Mouse (Mus musculus) midbrain, embryonic 11.5 days (tissue): Measurements from ENCODE around the gene Gm3880. TPM values are rescaled to one million over a fixed set of nuclear protein-coding genes. Genes with fewer than 3 reads are reported as not detected.

Experiments
- ATAC-seq: fragments of 200-750 bp; cut with Nextera tagmentation; 2 replicates; pipeline ENCODE4 v1.8.0; 2017; ENCODE audit warnings: moderate TSS enrichment, moderate library complexity; ENCODE audit not compliant: low FRiP score
- DNase-seq: peaks from one replicate; pipeline ENCODE4 v3.0.0; 2015; ENCODE audit warnings: low spot score; ENCODE audit errors: missing footprints
- H3K27ac ChIP-seq: fragments of 300-500 bp; sonication (generic); 2 replicates; pipeline ENCODE4 v1.5.1; 2014; ENCODE audit warnings: low read depth, low read length
- H3K27me3 ChIP-seq: fragments of 300-500 bp; sonication (generic); 2 replicates; pipeline ENCODE4 v1.6.1; 2014; ENCODE audit warnings: mild to moderate bottlenecking, low read length, moderate library complexity, mixed read lengths; ENCODE audit not compliant: control insufficient read depth, insufficient read depth
- H3K36me3 ChIP-seq: fragments of 300-500 bp; sonication (generic); 2 replicates; pipeline ENCODE4 v1.6.1; 2014; ENCODE audit warnings: mild to moderate bottlenecking, low read length, moderate library complexity, mixed read lengths; ENCODE audit not compliant: control insufficient read depth, insufficient read depth
- H3K4me1 ChIP-seq: fragments of 300-500 bp; sonication (generic); 2 replicates; pipeline ENCODE4 v1.6.1; 2014; ENCODE audit warnings: low read length; ENCODE audit not compliant: control insufficient read depth, insufficient read depth
- H3K4me2 ChIP-seq: fragments of 300-500 bp; sonication (generic); 2 replicates; pipeline ENCODE4 v1.6.1; 2014; ENCODE audit warnings: mild to moderate bottlenecking, moderate library complexity
- H3K4me3 ChIP-seq: fragments of 300-500 bp; sonication (generic); 2 replicates; pipeline ENCODE4 v1.5.1; 2014; ENCODE audit warnings: low read depth, low read length
- H3K9ac ChIP-seq: fragments of 300-500 bp; sonication (generic); 2 replicates; pipeline ENCODE4 v1.6.1; 2014; ENCODE audit warnings: low read length
- H3K9me3 ChIP-seq: fragments of 300-500 bp; sonication (generic); 2 replicates; pipeline ENCODE4 v1.6.1; 2016; ENCODE audit warnings: low read length; ENCODE audit not compliant: control insufficient read depth
- WGBS: fragments of 180-500 bp; shearing (Covaris S2); extraction: QIAGEN DNeasy Blood & Tissue Kit; methylation state at CpG from one replicate; pipeline ENCODE4 v1.1.7; 2014; 5-methylcytosine and 5-hydroxymethylcytosine counted together
- polyA plus RNA-seq: library from polyadenylated mRNA; unstranded; fragments of >200 nt; fragmentation: Nextera tagmentation; extraction: Ambion mirVana; gene quantifications from 2 replicates; pipeline ENCODE4 v1.2.1, GENCODE M21; 2014

The Gm3880 gene
- polyA plus RNA-seq, 1 experiment from 2014 or later = not detected

GRCm38 (mm10) chrX:102645146-102645545 is 41.6 kb downstream of the Gm3880 start:
- Histone ChIP-seq H3K4me2 (0 out of 2 replicates have a peak overlapping the region, but pooled peaks have one; percentile 53), H3K9me3 (no peaks in the 10 kb centered on the region), H3K9ac (no peak overlapping the region), H3K27ac (no peak overlapping the region), H3K27me3 (peaks cover 14% of the 10 kb centered on the region), H3K4me3 (no peak overlapping the region), H3K4me1 (no peaks in the 10 kb centered on the region), H3K36me3 (no peaks in the 10 kb centered on the region)
- 55% methylated on average over 6 of the region's 6 CpGs for WGBS
- DNase-seq (no peak), ATAC-seq (no peak)

- Histone ChIP-seq H3K9me3 (no peaks in the 10 kb centered on the region), H3K4me3 (peak overlapping the region; percentile 46), H3K4me2 (peak overlapping the region; percentile 53), H3K27ac (no peak overlapping the region), H3K27me3 (peaks cover 16% of the 10 kb centered on the region), H3K36me3 (no peaks in the 10 kb centered on the region), H3K4me1 (no peaks in the 10 kb centered on the region), H3K9ac (peak overlapping the region; percentile 61)
- ATAC-seq (0 out of 2 replicates have a peak, but pooled peaks have one; percentile 42), DNase-seq (peak; percentile 90)
- 16% methylated on average over 8 of the region's 8 CpGs for WGBS
Measured at GRCm38 (mm10) chrX:102644573-102644951, 42.2 kb downstream of the Gm3880 start.

- H3K9me3 ChIP-seq = no peaks in the 10 kb centered on the region
- H3K4me1 ChIP-seq = no peaks in the 10 kb centered on the region
- H3K27me3 ChIP-seq = peaks cover 17% of the 10 kb centered on the region
- no peaks in the 10 kb centered on the region for H3K36me3 ChIP-seq
- ATAC-seq (peak; percentile 88), DNase-seq (peak; percentile 92)
- 20% methylated on average over 58 of the region's 60 CpGs for WGBS
- peak within 1 kb of the TSS; percentile 61 for H3K9ac ChIP-seq
- H3K27ac ChIP-seq = no peak within 1 kb of the TSS
- peak within 1 kb of the TSS; percentile 53 for H3K4me2 ChIP-seq
- H3K4me3 ChIP-seq = peak within 1 kb of the TSS; percentile 46
Measured at GRCm38 (mm10) chrX:102643823-102644572, 42.8 kb downstream of the Gm3880 start, which contains the start of gene Phka1. Gene Phka1 (minus strand): TSS chrX:102644246.

Other genes starting within 250 kb of the Gm3880 start
- 2.5 and 3.4 TPM in 2 replicates for gene Hdac8, start 181.6 kb downstream of the Gm3880 start, polyA plus RNA-seq
- gene Phka1, start 42.7 kb downstream of the Gm3880 start, polyA plus RNA-seq = 5.8 and 6.7 TPM in 2 replicates
- gene Gm9112, start 20.7 kb upstream of the Gm3880 start, polyA plus RNA-seq = not detected in 2 replicates
- not detected in 2 replicates for gene Dmrtc1b, start 20.9 kb upstream of the Gm3880 start, polyA plus RNA-seq
- gene Dmrtc1c1, start 116.0 kb upstream of the Gm3880 start, polyA plus RNA-seq = not detected in 2 replicates
- not detected in 2 replicates for gene Dmrtc1c2, start 167.6 kb upstream of the Gm3880 start, polyA plus RNA-seq
- gene 1700031F05Rik, start 181.0 kb upstream of the Gm3880 start, polyA plus RNA-seq = not detected in 2 replicates
- 0.38 and 0.55 TPM in 2 replicates for gene Dmrtc1a, start 221.7 kb upstream of the Gm3880 start, polyA plus RNA-seq
- not detected in 2 replicates for gene 1700011M02Rik, start 221.9 kb upstream of the Gm3880 start, polyA plus RNA-seq
- not detected in 2 replicates for gene 1700018G05Rik, start 241.4 kb upstream of the Gm3880 start, polyA plus RNA-seq